Mouse (Mus musculus) limb, embryonic 11.5 days (tissue): Measurements from ENCODE around the gene Scarf1. TPM values are rescaled to one million over a fixed set of nuclear protein-coding genes. Genes with fewer than 3 reads are reported as not detected.

Experiments used
- ATAC-seq: fragments of 200-750 bp; cut with Nextera tagmentation; 2 replicates; pipeline ENCODE4 v1.8.0; 2017; ENCODE audit warnings: low read depth; ENCODE audit not compliant: insufficient number of reproducible peaks, low FRiP score, low TSS enrichment
- DNase-seq: peaks from one replicate; pipeline ENCODE4 v3.0.0-alpha.2; 2015; ENCODE audit warnings: low spot score
- H3K27ac ChIP-seq: fragments of 300-500 bp; sonication (generic); replicated peaks from 2 replicates; pipeline ENCODE4 v1.5.1; 2014; ENCODE audit warnings: low read depth, mild to moderate bottlenecking, low read length
- H3K27me3 ChIP-seq: fragments of 300-500 bp; sonication (generic); 2 replicates; pipeline ENCODE4 v1.6.1; 2014; ENCODE audit warnings: mild to moderate bottlenecking, low read length, mixed read lengths; ENCODE audit not compliant: control insufficient read depth, insufficient read depth
- H3K36me3 ChIP-seq: fragments of 300-500 bp; sonication (generic); 2 replicates; pipeline ENCODE4 v1.6.1; 2014; ENCODE audit warnings: mild to moderate bottlenecking, low read length, moderate library complexity, mixed read lengths; ENCODE audit not compliant: control insufficient read depth, insufficient read depth
- H3K4me1 ChIP-seq: fragments of 300-500 bp; sonication (generic); 2 replicates; pipeline ENCODE4 v1.6.1; 2014; ENCODE audit warnings: low read length, mixed read lengths; ENCODE audit not compliant: control insufficient read depth, insufficient read depth
- H3K4me2 ChIP-seq: fragments of 300-500 bp; sonication (generic); 2 replicates; pipeline ENCODE4 v1.6.1; 2014; ENCODE audit warnings: low read depth, mild to moderate bottlenecking, moderate library complexity; ENCODE audit not compliant: severe bottlenecking
- H3K4me3 ChIP-seq: fragments of 300-500 bp; sonication (generic); 2 replicates; pipeline ENCODE4 v1.5.1; 2014; ENCODE audit warnings: low read depth, low read length
- H3K9ac ChIP-seq: fragments of 300-500 bp; sonication (generic); 2 replicates; pipeline ENCODE4 v1.6.1; 2014; ENCODE audit warnings: mild to moderate bottlenecking, low read length
- H3K9me3 ChIP-seq: fragments of 300-500 bp; sonication (generic); 2 replicates; pipeline ENCODE4 v1.6.1; 2016; ENCODE audit warnings: low read length; ENCODE audit not compliant: control insufficient read depth
- WGBS: fragments of 180-500 bp; shearing (Covaris S2); extraction: QIAGEN DNeasy Blood & Tissue Kit; methylation state at CpG from one replicate; pipeline ENCODE4 v1.1.7; 2014; 5-methylcytosine and 5-hydroxymethylcytosine counted together
- polyA plus RNA-seq: library from polyadenylated mRNA; unstranded; fragments of >200 nt; fragmentation: Nextera tagmentation; extraction: Ambion mirVana; gene quantifications from 2 replicates; pipeline ENCODE4 v1.2.1, GENCODE M21; 2014

The Scarf1 gene
- polyA plus RNA-seq, 1 experiment from 2014 or later = 4.5 TPM

DNA sequence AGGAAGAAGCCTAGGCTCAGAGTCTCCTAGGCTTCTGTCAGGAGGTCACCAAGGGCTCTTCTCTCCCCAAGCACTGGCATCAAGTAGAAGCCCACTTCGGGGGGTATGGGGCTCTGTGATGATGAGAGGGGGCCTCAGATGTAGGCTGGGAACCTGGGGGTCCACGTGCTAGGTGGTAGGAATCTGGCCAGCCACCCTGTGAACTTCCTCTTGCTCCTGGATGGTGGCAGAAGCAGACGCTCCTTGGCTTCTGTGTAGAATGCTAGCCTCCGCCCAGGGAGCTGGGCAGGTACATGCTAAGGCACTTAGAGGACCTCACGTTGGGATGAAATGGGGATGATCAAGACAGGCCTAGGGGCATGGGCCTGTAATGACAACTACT is 48.1 kb downstream of the Scarf1 start:
- DNase-seq = no peak

GRCm38 (mm10) chr11:75562840-75563239 is 49.5 kb downstream of the Scarf1 start:
- Histone ChIP-seq H3K4me3 (no peak overlapping the region), H3K27me3 (no peaks in the 10 kb centered on the region), H3K4me1 (no peaks in the 10 kb centered on the region), H3K9me3 (no peaks in the 10 kb centered on the region), H3K36me3 (no peaks in the 10 kb centered on the region), H3K4me2 (no peak overlapping the region), H3K27ac (no peak overlapping the region), H3K9ac (no peak overlapping the region)
- WGBS = 87% methylated on average over 8 of the region's 8 CpGs
- DNase-seq (no peak), ATAC-seq (no peak)

More for the DNA sequence above, 48.1 kb downstream of the Scarf1 start:
- Histone ChIP-seq H3K9ac (no peak overlapping the region), H3K4me3 (no peak overlapping the region), H3K27me3 (no peaks in the 10 kb centered on the region), H3K27ac (no peak overlapping the region), H3K4me2 (no peak overlapping the region), H3K36me3 (no peaks in the 10 kb centered on the region), H3K4me1 (no peaks in the 10 kb centered on the region), H3K9me3 (no peaks in the 10 kb centered on the region)
- ATAC-seq = no peak
- 77% methylated on average over 5 of the region's 5 CpGs for WGBS

DNA sequence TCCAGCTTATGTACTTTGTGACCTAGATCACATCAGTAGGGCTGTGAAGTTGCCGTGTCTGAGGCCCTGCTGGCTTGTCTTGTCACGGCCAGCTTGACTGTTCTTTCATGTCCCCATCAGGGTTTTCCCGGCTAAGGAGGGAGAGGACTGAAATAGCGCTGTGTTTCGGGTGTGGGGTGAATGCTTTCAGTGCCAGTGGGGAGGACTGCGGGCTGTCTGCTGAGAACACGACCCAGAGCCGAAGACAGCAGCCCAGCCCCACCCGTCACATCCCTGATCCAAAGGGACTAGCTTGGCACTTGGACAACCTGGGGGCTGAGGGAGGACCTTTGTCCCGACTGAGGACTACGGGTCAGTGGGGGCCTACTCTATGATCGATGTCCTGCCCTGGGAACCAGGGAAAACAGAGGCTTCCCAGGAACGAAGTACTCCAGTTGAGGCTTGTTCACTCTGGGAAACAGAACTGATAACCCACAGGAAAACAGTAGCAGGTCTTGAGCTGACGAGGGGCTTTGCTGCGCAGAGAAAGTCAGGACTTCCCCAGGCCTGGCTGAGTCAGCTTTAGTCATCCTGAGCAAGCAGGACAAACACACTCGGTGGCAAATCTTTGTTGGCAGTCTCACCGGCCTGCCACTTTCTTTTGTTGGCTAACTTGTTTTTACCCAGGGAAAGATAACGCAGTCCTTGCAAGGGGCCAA is 50.7 kb downstream of the Scarf1 start:
- H3K9me3 ChIP-seq = no peaks in the 10 kb centered on the region
- DNase-seq (no peak), ATAC-seq (no peak)
- H3K27me3 ChIP-seq = no peaks in the 10 kb centered on the region
- WGBS = 78% methylated on average over 18 of the region's 18 CpGs
- no peak overlapping the region for H3K9ac ChIP-seq
- H3K4me1 ChIP-seq = no peaks in the 10 kb centered on the region
- no peak overlapping the region for H3K27ac ChIP-seq
- H3K36me3 ChIP-seq = no peaks in the 10 kb centered on the region
- H3K4me2 ChIP-seq = no peak overlapping the region
- no peak overlapping the region for H3K4me3 ChIP-seq

- H3K9me3 ChIP-seq = no peaks in the 10 kb centered on the region
- 53% methylated on average over 2 of the region's 2 CpGs for WGBS
- no peak overlapping the region for H3K27ac ChIP-seq
- no peak overlapping the region for H3K4me3 ChIP-seq
- H3K27me3 ChIP-seq = no peaks in the 10 kb centered on the region
- no peak overlapping the region for H3K9ac ChIP-seq
- H3K4me2 ChIP-seq = no peak overlapping the region
- ATAC-seq (no peak), DNase-seq (no peak)
- no peaks in the 10 kb centered on the region for H3K36me3 ChIP-seq
- no peaks in the 10 kb centered on the region for H3K4me1 ChIP-seq
Observed at GRCm38 (mm10) chr11:75565849-75566248, 52.5 kb downstream of the Scarf1 start.

DNA sequence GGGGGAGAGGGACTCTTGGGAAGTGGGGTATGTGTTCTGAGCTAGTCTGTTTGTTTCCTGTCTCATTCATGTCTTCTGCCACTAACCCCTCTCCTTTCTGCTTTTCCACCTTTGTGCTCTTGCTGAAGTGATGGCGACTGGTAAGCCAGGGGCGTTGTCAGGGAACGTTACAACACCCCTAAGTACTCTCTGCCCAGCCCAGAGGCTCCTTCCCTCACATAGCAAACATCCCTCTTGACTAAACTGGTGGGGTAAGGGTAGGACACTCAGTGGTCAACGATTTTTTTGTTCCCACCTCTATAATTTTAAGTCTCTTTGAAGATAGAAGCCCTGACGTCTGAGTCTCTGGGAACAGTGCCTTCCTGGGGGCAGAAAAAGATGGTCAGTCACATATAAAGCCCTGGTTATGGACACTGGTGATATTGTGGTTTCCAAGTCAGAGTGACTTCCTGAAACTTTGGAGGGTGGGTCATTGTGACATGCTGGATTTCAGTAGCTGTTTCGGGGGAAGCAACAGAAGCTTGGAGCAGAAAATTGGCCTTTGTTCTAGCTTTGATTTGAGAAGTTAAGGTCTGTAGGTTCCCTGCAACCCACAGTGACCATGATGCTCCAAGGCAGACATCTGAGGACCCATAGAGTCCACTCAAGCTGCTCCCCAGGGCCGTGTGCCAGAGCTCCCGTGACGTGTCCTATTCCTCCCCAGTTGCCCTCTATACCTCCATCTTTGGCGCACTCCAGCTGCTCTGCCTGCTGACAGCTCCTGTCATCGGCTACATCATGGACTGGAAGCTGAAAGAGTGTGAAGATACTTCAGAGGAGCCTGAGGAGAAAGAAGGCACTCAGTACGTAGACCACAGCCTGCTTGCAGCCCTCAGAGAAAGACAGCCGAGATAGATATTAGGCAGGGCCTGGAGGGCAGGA is 53.2 kb downstream of the Scarf1 start:
- no peak for ATAC-seq
- no peak overlapping the region for H3K27ac ChIP-seq
- 84% methylated on average over 13 of the region's 13 CpGs for whole genome bisulfite sequencing
- H3K36me3 ChIP-seq = no peaks in the 10 kb centered on the region
- no peak overlapping the region for H3K4me2 ChIP-seq
- no peaks in the 10 kb centered on the region for H3K27me3 ChIP-seq
- no peak overlapping the region for H3K4me3 ChIP-seq
- H3K9ac ChIP-seq = no peak overlapping the region
- H3K4me1 ChIP-seq = no peaks in the 10 kb centered on the region
- no peaks in the 10 kb centered on the region for H3K9me3 ChIP-seq
- DNase-seq = no peak

DNA sequence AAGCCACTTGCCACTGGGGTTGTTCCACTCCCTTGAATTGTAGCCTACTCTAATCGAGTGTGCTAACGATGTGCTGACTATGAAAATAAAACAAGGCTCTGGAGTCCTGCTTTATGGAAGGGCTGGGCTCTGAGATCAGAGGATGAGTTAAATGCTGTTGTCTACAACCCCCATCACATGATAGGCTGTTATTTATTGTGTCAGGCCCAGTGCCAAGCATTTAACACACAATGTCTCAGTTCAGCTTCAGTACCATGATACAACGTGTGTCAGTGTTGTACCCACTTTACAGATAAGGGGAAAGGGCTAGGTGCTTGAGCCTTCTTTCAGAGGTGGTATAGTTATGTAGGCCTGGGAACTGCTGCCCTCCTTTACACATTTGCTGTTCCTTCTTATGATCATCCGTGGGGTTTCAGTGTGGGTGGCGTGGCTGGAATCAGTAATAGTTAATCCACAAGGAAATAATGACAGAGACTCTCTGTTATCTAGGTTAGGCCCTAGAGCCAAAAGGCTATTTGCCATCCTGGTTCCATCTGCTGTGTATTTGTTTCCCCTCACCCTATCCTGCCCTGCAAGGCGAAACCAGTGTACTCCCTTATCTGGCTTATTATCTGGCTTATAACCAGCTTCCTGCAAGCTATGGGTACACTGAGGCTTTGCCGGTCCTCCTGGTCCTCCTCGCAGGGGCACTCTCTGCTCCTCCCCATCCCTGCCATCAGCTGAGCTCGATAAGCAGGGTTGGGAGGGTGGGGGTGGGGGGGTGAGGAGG is 54.2 kb downstream of the Scarf1 start:
- Histone ChIP-seq H3K9ac (no peak overlapping the region), H3K27ac (no peak overlapping the region), H3K27me3 (no peaks in the 10 kb centered on the region), H3K4me3 (no peak overlapping the region), H3K4me2 (no peak overlapping the region), H3K9me3 (no peaks in the 10 kb centered on the region), H3K36me3 (no peaks in the 10 kb centered on the region), H3K4me1 (peaks cover 5% of the 10 kb centered on the region; the same call in 1 of the 2 replicates)
- DNase-seq = no peak
- no peak for ATAC-seq
- WGBS = 68% methylated on average over 9 of the region's 9 CpGs

DNA sequence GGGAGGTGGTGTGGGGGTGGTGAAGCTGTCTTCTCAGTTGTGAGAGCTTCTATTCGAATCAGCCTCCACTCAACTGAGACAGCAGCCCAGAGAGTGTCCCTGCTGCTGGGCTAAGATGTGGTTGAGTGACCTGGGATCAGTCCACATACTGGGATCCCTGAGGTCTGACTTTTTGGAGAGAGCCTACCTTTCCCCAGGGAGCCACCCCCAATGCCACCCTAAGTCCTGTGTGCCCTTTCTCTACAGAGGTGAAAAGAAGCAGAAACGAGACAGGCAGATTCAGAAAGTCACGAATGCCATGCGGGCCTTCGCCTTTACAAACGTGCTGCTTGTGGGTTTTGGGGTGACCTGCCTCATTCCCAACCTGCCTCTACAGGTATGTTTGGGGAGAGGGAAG is 54.8 kb downstream of the Scarf1 start:
- Histone ChIP-seq H3K27ac (no peak overlapping the region), H3K4me2 (no peak overlapping the region), H3K4me1 (peaks cover 6% of the 10 kb centered on the region), H3K9me3 (no peaks in the 10 kb centered on the region), H3K27me3 (no peaks in the 10 kb centered on the region), H3K36me3 (no peaks in the 10 kb centered on the region), H3K4me3 (no peak overlapping the region), H3K9ac (no peak overlapping the region)
- WGBS = 83% methylated on average over 6 of the region's 6 CpGs
- ATAC-seq (no peak), DNase-seq (no peak)

DNA sequence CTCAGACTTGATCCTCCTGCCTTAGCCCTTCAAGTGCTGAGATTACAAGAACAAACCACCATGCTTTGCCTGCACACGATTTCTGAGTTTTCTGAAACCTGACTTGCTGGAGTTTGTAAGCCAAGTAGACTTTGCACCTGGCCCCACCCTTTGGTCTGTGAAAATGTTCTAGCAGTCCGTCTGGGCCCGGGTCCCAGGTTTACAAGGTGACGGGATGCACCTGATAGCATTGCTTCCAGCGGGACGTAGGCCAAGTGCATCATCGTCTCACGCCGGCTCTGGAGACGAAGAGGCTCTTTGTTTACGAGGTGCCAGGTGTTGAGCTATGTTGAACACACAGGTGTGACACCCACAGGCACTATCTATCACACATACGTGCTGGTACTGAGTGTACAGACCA is 55.6 kb downstream of the Scarf1 start:
- H3K9me3 ChIP-seq = no peaks in the 10 kb centered on the region
- no peak overlapping the region for H3K4me3 ChIP-seq
- DNase-seq (no peak), ATAC-seq (no peak)
- no peaks in the 10 kb centered on the region for H3K36me3 ChIP-seq
- 91% methylated on average over 12 of the region's 12 CpGs for WGBS
- no peak overlapping the region for H3K4me2 ChIP-seq
- H3K27ac ChIP-seq = no peak overlapping the region
- H3K9ac ChIP-seq = no peak overlapping the region
- H3K4me1 ChIP-seq = peaks cover 6% of the 10 kb centered on the region
- no peaks in the 10 kb centered on the region for H3K27me3 ChIP-seq
